Mouse (Mus musculus) bone marrow macrophage, adult 2 months (primary cell): Measurements from ENCODE around the gene Pcyt1a. TPM values are rescaled to one million over a fixed set of nuclear protein-coding genes. Genes with fewer than 3 reads are reported as not detected.

Source experiments
- H3K27ac ChIP-seq: 2 replicates; pipeline ENCODE4 v1.5.1; 2012; ENCODE audit warnings: low read depth, low read length; ENCODE audit not compliant: insufficient read depth
- H3K4me1 ChIP-seq: 2 replicates; pipeline ENCODE4 v1.6.1; 2012; ENCODE audit warnings: low read length; ENCODE audit not compliant: control insufficient read depth, insufficient read depth
- H3K4me3 ChIP-seq: 2 replicates; pipeline ENCODE4 v1.5.1; 2012; ENCODE audit warnings: mild to moderate bottlenecking, low read length, moderate library complexity; ENCODE audit not compliant: insufficient read depth
- CTCF ChIP-seq: IDR thresholded peaks from 2 replicates; pipeline ENCODE4 v1.5.1; 2012; ENCODE audit warnings: low read depth, mild to moderate bottlenecking, low read length, moderate library complexity
- POLR2A ChIP-seq: IDR thresholded peaks from 2 replicates; pipeline ENCODE4 v1.6.1; 2012; ENCODE audit warnings: mild to moderate bottlenecking, low read depth, low read length, borderline replicate concordance
- polyA plus RNA-seq: library from polyadenylated mRNA; stranded (reverse); fragments of >200 nt; gene quantifications from 2 replicates; pipeline ENCODE4 v1.2.4, GENCODE M21; 2012; ENCODE audit not compliant: missing spikeins, insufficient read depth, insufficient read length

Pcyt1a gene
- polyA plus RNA-seq: 95.8 and 100 TPM in 2 replicates

DNA sequence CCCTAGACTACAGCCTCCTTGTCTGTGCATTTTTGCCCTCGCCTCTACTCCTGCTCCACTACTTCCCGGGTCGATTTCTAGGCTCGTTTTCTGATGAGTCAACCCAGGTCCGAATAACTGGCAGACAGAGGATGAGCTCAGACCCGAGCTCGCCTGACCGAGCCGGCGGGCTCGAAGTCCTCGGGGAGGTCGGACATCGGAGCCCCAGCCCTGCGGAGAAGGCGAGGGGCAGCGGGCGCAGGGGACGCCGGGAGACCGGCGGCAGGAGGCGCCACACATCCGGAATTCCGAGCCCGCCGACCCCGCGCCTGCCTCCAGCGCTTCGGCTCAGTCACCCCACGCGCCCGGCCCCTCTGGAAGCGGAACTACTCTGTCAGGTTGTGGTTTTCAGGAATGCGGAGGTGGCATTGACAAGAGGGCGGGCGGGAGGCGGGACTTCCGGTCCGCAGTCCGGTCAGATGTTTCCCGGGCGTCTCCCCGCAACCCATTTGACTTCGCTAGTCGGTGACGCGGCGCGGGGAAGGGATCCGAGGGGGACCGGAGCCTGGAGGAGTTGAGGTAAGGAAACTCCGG, at the start of gene Pcyt1a:
Gene Pcyt1a (plus strand): TSS at position 448 of the 573 bp plus-strand sequence.
- Histone ChIP-seq H3K27ac (peak within 1 kb of the TSS; percentile 46), H3K4me1 (peaks cover 24% of the 10 kb centered on the region), H3K4me3 (peak within 1 kb of the TSS; percentile 71)
- TF ChIP-seq POLR2A (no peak), CTCF (no peak)

DNA sequence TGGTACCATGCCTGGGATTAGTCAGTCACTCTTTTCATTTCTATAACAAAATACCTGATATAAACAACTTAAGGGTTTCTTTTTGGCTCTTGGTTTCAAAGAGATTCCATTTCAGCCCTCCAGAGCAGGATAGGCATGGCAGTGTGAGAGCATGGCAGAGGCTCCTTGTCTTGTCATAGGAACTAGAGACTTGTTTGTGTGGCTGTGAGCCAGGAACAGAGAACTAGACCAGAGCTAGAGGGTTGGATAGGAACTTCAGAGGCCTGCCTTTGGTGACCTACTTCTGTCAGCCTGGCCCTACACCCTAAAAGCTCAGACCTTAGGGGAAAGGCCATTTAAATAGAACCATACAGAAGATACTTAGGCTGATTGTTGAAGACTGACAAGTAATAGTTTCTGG, 47.8 kb upstream of the Pcyt1a start:
- Histone ChIP-seq H3K4me1 (no peaks in the 10 kb centered on the region), H3K27ac (no peak overlapping the region), H3K4me3 (no peak overlapping the region)
- no peak for TF ChIP-seq POLR2A
- no peak for TF ChIP-seq CTCF

DNA sequence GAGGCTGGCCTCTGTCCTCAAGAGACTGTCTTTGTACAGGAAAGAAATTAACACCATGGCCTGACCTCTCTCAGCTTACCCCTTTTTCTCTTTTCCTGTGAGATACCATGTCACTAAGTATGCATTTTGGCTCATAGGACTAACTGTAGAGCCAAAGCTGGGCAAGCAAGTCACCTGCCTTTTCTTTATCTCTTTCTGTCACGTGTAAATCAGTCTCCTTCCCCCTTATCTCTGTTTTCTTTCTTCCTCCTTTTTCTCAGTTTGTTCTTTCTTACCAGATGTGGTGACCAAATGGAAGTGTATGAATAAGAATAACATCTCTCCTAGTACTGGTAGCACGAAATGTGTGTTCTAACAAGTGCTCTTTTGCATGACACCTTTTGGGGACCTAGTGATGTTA, 45.8 kb upstream of the Pcyt1a start:
- no peak overlapping the region for H3K4me3 ChIP-seq
- no peak overlapping the region for H3K27ac ChIP-seq
- no peaks in the 10 kb centered on the region for H3K4me1 ChIP-seq
- TF ChIP-seq POLR2A: no peak
- no peak for TF ChIP-seq CTCF

DNA sequence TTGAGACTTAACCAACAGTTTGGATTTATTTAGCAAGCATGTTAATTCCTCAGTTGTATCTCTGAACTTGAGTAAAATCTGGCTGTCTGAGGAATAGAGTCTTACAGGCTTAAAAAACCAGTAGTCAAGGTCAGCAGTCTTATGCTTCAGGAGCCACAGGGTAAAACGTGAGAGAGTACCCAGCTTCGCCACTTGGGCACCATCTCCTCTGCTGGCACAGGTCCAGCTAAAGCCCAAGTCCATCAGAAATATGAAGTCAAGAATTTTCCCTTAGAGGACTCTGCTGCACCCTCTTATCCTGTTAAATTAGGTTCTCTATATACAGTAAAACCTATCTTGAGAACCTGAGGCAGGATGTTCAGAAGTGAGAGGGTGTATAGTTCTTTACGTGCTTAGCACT, 43.9 kb upstream of the Pcyt1a start:
- no peak overlapping the region for H3K27ac ChIP-seq
- TF ChIP-seq POLR2A (no peak), CTCF (no peak)

DNA sequence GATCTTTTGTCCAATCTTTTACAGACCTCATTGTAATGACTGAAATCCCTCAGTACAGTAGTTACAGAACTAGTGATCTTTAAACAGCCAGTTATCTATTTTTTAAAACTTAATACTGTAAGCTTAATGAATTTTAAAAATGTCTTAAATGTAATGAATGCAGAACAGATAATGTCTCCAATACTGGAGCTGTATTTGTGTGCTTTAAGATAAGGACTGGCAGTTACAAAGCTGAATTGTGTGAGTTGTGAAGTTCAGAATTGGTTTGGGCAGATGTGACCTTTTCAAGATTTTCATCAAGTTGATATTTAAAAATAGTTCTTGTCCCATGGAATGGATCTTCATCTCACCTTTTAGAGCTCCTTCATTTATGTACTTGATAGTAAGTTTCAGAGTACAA, 41.7 kb upstream of the Pcyt1a start:
- H3K4me3 ChIP-seq: no peak overlapping the region
- H3K4me1 ChIP-seq: no peaks in the 10 kb centered on the region
- H3K27ac ChIP-seq: no peak overlapping the region
- TF ChIP-seq POLR2A: no peak
- TF ChIP-seq CTCF: no peak

More for the DNA sequence above, 43.9 kb upstream of the Pcyt1a start:
- no peak overlapping the region for H3K4me3 ChIP-seq
- H3K4me1 ChIP-seq: no peaks in the 10 kb centered on the region

DNA sequence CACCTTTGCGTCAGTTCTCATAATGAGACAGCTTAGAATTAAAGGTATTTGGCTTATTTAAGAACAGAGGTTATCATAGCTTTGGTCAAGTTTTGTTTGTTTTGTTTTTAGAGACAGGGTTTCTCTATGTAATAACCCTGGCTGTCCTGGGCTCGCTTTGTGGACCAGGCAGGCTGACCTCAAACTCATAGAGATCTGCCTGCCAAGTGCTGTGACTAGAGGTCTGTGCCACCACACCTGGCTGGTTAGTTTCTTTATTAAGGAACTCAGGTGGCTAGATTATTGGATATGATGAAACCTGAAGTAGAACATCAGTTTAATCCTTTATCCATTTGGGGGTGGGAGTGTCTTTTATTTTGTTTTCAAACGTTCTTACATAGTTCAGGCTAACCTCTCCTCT, 40.9 kb upstream of the Pcyt1a start:
- H3K27ac ChIP-seq: no peak overlapping the region
- no peak overlapping the region for H3K4me3 ChIP-seq
- TF ChIP-seq CTCF: no peak
- no peak for TF ChIP-seq POLR2A
- H3K4me1 ChIP-seq: peaks cover 1% of the 10 kb centered on the region; the same call in 1 of the 2 replicates

DNA sequence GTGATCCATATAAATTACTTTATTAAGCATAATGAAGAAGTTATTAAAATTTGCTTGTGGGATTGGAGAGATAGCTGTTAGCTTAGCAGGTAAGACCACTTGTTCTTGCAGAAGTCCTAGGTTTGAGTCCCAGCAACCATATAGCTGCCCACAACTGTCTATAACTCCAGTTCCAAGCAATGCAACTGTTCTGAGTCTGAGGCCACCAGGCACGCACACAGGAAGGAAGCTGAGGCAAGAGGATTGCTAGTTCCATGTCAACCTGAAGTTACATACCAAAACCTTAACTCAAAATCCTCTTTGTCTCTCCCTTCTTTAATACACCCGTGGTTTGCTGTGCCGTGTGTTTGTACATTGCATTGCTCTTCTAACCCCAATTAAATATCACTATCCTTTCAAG, 39.8 kb upstream of the Pcyt1a start:
- Histone ChIP-seq H3K4me1 (peaks cover 11% of the 10 kb centered on the region), H3K27ac (no peak overlapping the region), H3K4me3 (no peak overlapping the region)
- TF ChIP-seq POLR2A (no peak), CTCF (no peak)

DNA sequence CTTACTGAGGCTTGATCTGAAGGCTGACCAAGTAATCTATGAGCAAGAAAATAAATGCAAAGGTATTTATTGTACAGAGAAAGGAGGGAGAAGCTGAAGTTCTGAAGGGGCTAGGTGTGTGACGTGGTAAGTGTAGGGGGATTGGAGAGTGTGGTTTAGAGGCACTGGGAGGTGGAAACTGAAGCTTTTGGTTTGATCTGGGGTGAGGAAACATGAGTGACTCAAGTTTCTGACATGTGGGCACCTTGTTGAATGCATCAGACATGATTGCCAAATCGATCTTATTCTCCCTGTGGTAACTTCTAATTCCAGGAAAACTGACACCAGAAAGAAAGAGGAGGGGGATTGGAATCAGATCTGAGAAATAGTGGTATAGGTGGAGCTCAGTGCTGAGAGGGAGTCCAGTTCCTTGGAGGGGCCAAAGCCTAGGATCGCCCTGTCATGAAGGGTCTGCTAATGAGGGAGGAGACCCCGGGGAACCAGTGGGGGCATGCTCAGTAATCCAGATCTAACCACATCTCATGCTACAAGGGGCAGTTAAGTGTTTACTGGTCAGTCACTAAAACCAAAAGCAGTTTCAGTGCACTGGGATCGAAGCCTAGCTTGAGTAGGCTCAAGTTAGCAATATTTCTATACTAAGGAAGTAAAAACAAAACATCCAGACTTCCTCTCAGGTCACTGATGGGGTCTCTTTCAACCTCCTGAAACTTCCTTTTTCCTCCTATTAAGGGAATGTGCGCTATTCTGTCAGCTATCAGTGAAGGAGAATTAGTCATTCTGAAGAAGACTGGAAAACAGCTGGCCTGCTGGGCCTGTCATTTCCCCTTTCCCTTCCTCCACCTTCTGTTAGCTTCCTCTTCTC, 34.8 kb upstream of the Pcyt1a start:
- H3K27ac ChIP-seq: peak overlapping the region; percentile 95
- H3K4me1 ChIP-seq: peaks cover 33% of the 10 kb centered on the region
- TF ChIP-seq POLR2A (no peak), CTCF (no peak)
- H3K4me3 ChIP-seq: peak overlapping the region; percentile 46

DNA sequence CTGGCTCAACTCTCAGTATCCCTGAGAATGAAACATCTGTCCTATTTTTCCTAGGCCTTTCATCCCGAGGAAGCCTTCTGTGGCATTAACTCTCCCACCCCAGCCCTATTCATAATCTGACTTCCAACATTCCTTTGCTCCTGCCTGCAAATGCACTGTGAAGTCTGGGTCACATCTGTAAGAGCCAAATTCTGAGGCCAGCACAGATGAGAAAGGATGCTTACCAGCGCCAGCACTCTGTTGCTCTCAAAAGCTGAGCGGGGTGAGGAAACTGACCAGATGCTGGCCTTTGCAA, 34.2 kb upstream of the Pcyt1a start:
- H3K27ac ChIP-seq: peak overlapping the region; percentile 82
- H3K4me1 ChIP-seq: peaks cover 39% of the 10 kb centered on the region
- TF ChIP-seq POLR2A (no peak), CTCF (no peak)
- no peak overlapping the region for H3K4me3 ChIP-seq

DNA sequence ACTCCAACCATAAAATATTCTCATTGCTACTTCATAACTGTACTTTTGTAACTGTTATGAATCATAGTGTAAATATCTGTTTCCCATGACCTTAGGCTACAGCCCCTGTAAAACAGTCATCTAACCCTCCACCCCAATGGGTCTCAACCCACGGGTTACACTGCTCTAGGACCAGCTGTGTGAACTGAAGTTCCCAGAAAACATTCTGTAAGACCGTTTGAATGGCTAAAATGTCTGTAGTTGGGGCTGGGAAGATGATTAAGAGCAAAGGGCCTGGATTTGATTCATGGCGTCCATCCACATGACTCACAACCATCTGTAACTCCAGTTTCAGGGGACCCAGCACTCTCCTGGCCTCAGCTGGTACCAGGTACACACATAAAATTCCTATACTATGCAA, 32.5 kb upstream of the Pcyt1a start:
- no peak overlapping the region for H3K27ac ChIP-seq
- H3K4me1 ChIP-seq: peaks cover 55% of the 10 kb centered on the region
- TF ChIP-seq CTCF: no peak
- H3K4me3 ChIP-seq: no peak overlapping the region

DNA sequence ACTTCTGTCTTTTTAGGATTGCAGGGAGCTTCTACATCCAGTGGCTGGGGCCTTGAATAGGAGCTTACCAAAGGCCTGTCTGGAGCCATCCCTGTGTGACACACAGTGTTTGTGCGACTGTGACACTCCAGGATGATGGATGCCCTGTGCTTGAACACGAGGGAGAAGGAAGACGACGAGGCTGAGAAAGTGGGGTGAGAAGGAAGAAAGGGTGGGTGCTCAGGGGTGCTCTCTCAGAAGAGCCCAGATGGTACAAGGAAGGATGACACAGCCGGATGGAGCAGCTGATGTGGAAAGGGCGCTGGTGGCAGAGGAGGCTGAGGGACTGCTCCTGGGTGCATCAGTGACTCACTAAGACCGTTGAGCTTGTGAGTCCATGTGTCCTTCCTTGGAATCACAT, 30.5 kb upstream of the Pcyt1a start, which contains the start of gene Tm4sf19:
Gene Tm4sf19 (plus strand): TSS at position 240 of the 400 bp plus-strand sequence.
- H3K4me3 ChIP-seq: 0 out of 2 replicates have a peak within 1 kb of the TSS, but pooled peaks have one; percentile 4
- H3K4me1 ChIP-seq: peaks cover 61% of the 10 kb centered on the region
- TF ChIP-seq CTCF (no peak), POLR2A (no peak)
- peak within 1 kb of the TSS; percentile 83 for H3K27ac ChIP-seq
